Mouse (Mus musculus) liver, postnatal 0 days (tissue): Measurements from ENCODE around the gene Tiam1.

Source experiments
- CTCF ChIP-seq: sonication (generic); IDR thresholded peaks from 2 replicates; pipeline ENCODE4 v1.5.1; 2016; ENCODE audit warnings: antibody characterized with exemption, low read depth
- EP300 ChIP-seq: IDR thresholded peaks from 2 replicates; pipeline ENCODE4 v1.6.1; 2016; ENCODE audit warnings: antibody characterized with exemption, low read depth, mild to moderate bottlenecking

DNA sequence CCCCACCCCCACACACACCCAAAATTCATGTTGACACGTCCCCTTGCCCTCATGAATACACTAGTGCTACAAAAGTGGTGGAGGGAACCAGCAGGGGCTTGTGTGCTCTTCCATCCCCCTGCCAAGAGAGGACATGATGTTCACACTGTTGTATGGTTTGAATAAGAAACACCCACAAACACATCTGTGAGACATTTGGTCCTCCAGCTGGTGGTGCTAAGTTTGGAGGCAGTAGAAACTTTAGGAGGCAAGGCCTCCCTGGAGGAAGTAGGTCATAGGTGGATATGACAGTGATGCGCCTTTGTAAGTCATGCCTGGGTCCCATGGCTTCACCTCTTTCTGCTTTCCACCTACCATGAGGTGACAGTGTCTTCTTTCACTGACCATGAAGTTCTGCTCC is 366.1 kb downstream of the Tiam1 start:
- TF ChIP-seq CTCF (no peak), EP300 (no peak)
